Mouse (Mus musculus) lung, adult 2 months (tissue): ENCODE results near the gene Slc39a12.

ENCODE experiments used
- CTCF ChIP-seq: fragments of 200-500 bp; IDR thresholded peaks from 2 replicates; pipeline ENCODE4 v1.5.1; 2011; ENCODE audit warnings: mild to moderate bottlenecking, low read length, control low read depth; ENCODE audit not compliant: insufficient read depth
- POLR2A ChIP-seq: fragments of 200-500 bp; IDR thresholded peaks from 2 replicates; pipeline ENCODE4 v1.6.1; 2011; ENCODE audit warnings: low read depth, mild to moderate bottlenecking, control low read depth, low read length, borderline replicate concordance; ENCODE audit errors: extremely low read depth

DNA sequence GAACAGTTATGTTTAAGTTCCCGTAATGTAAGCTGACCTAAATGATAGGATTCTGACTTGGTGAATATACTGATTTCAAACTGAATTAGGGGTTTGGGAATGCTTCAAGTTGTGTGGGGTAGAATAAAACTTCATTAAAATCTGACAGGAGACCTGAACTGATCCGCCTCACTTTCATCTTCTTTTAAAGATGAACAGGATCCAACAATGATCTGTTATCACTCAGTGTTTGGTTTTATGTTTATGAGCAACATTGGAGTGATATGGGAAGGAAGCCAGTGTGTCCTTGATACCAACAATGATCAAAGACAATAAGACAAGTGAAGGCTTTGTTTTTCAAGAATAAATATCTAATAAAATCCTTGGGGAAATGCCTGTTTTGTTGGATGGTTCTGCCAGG lies 155.7 kb downstream of the Slc39a12 start:
- TF ChIP-seq CTCF = no peak
- TF ChIP-seq POLR2A = no peak
